Mouse (Mus musculus): Measurements from ENCODE around the gene Col5a1.

DNA sequence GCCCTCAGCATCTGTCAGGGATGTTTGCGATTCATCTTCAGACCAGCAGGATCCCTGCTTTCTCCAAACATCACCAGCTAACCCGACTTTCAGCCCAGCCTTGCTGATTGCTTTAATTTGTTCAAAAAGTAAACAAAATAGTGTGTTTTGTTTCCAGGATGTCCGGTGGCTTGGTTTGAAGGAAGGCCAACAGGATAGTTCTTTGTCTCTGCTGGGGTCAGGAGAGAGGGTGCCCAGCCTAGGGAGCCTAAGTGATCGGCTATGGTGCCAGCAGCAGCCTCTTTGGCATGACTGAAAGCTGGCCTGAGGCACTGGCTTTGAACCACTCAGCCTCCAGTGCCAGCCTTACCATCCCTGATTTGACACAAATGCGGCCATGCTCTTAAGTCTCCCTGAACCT is 11.0 kb upstream of the Col5a1 start:
- TF ChIP-seq CTCF (IDR thresholded peaks at IDR 0.05; ENCODE audit: extremely low read depth, insufficient read depth, insufficient read length, insufficient replicate concordance) (no peak), POLR2A (IDR thresholded peaks at IDR 0.05; ENCODE audit: low read depth, low read length) (no peak)

Data from spleen, adult 2 months (tissue).